Mouse (Mus musculus): ENCODE results near the gene Gm11444. TPM values are rescaled to one million over a fixed set of nuclear protein-coding genes. Genes with fewer than 3 reads are reported as not detected.

Gm11444 gene
- polyA plus RNA-seq, 1 experiment from 2014 or later, result not detected

GRCm38 (mm10) chr11:85814678-85815077, 35.5 kb downstream of the Gm11444 start:
- Histone ChIP-seq H3K4me1 (ENCODE audit: control insufficient read depth, insufficient read depth, low read length) (peaks cover 18% of the 10 kb centered on the region), H3K4me3 (ENCODE audit: low read length) (no peak overlapping the region), H3K9ac (ENCODE audit: low read depth, low read length) (no peak overlapping the region), H3K9me3 (ENCODE audit: control insufficient read depth, low read length) (no peaks in the 10 kb centered on the region), H3K27me3 (ENCODE audit: control insufficient read depth, insufficient read depth, low read length) (peaks cover 2% of the 10 kb centered on the region; the same call in 1 of the 2 replicates), H3K36me3 (ENCODE audit: control insufficient read depth, insufficient read depth, low read length) (no peaks in the 10 kb centered on the region), H3K27ac (ENCODE audit: low read depth, low read length) (no peak overlapping the region), H3K4me2 (replicated peaks; ENCODE audit: low read depth, low read length) (no peak overlapping the region)
- ATAC-seq (ENCODE audit: low FRiP score, low TSS enrichment), result no peak
- 46% methylated on average over 4 of the region's 4 CpGs for WGBS

DNA sequence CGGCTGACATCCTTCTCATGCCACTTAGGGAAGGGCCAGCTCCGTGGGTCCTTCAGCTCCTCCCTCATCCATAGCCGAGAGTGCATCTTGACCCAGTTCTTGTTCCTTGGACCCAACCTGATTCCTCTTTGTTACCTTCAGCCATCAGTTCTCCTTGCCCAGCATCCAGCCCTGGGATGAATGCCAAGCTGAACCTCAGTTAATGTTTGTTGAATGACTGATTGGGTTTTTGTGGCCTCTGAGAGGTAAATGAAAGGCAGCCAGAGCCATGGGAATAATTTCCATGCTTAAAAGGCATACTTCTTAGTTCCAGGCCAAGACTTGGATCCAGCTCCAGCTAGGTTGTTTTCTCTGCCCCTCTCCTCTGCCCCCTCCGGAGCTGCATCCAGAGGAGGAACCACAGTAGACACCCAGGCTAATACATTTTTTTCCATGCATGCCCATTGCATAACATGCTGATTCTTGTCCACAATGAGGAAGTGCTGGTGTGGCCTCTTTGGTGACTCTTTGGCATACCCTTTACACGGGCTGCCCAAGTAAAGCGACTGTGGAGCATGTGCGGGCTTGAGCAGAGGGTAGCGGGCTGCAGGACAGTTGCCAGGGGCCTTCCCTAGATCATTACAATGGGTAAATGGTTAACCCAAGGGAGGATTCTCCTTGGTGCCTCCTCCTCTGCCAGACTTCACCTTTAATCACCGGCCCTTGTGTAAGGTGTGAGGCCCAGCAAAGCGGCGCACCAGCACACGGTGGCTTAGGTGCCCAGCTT, 37.7 kb downstream of the Gm11444 start:
- H3K36me3 ChIP-seq (ENCODE audit: control insufficient read depth, insufficient read depth, low read length), result no peaks in the 10 kb centered on the region
- no peak overlapping the region for H3K27ac ChIP-seq (ENCODE audit: low read depth, low read length)
- WGBS, result 82% methylated on average over 12 of the region's 12 CpGs
- ATAC-seq (ENCODE audit: low FRiP score, low TSS enrichment), result 0 out of 2 replicates have a peak, but pooled peaks have one; percentile 11
- peaks cover 21% of the 10 kb centered on the region for H3K4me1 ChIP-seq (ENCODE audit: control insufficient read depth, insufficient read depth, low read length)
- H3K4me2 ChIP-seq (replicated peaks; ENCODE audit: low read depth, low read length), result no peak overlapping the region
- no peak overlapping the region for H3K9ac ChIP-seq (ENCODE audit: low read depth, low read length)
- H3K4me3 ChIP-seq (ENCODE audit: low read length), result no peak overlapping the region
- H3K27me3 ChIP-seq (ENCODE audit: control insufficient read depth, insufficient read depth, low read length), result peaks cover 2% of the 10 kb centered on the region; the same call in 1 of the 2 replicates
- H3K9me3 ChIP-seq (ENCODE audit: control insufficient read depth, low read length), result no peaks in the 10 kb centered on the region

DNA sequence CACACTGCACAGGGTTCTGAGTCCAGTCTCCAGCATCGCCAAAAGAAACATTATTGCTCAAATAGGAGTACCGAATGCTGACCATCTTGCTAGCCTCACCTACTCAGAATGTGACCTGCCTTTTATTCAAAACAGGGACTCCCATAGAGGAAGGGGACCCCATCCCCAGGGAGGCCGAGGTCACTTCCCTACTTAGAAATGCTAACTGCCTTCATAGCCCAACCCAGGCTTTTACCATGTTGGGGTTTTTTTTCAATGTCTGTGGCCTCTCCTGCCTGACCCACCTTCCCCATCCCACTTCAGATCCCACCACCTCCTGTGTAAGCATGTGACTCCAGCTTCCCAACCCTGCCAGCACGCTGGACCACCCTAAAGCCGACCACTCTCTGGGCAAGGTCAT, 38.5 kb downstream of the Gm11444 start:
- Histone ChIP-seq H3K27me3 (ENCODE audit: control insufficient read depth, insufficient read depth, low read length) (peaks cover 2% of the 10 kb centered on the region; the same call in 1 of the 2 replicates), H3K4me1 (ENCODE audit: control insufficient read depth, insufficient read depth, low read length) (peaks cover 21% of the 10 kb centered on the region), H3K4me2 (replicated peaks; ENCODE audit: low read depth, low read length) (no peak overlapping the region), H3K9ac (ENCODE audit: low read depth, low read length) (no peak overlapping the region), H3K4me3 (ENCODE audit: low read length) (no peak overlapping the region), H3K27ac (ENCODE audit: low read depth, low read length) (no peak overlapping the region), H3K9me3 (ENCODE audit: control insufficient read depth, low read length) (no peaks in the 10 kb centered on the region), H3K36me3 (ENCODE audit: control insufficient read depth, insufficient read depth, low read length) (no peaks in the 10 kb centered on the region)
- WGBS, result 94% methylated on average over 5 of the region's 5 CpGs
- no peak for ATAC-seq (ENCODE audit: low FRiP score, low TSS enrichment)

DNA sequence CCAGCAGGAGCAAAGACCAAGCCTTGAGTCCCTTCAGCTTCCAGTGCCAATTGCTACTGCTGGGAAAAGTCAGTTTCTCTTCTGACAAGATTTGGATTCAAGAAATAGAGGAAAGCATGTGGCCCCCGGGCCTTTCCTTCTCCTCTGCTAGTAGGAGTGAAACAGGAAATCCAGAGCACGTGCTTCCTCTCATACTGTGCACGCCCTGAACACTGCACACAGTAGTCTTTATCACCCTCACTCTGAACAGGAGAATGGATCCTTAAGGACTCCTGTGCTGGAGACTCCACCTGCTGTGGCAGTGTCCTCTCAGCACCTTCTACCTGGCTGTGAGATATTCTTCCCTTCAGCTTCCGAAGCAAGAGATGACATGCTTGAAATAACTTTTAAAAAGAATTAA, 38.9 kb downstream of the Gm11444 start:
- Histone ChIP-seq H3K27ac (ENCODE audit: low read depth, low read length) (no peak overlapping the region), H3K4me1 (ENCODE audit: control insufficient read depth, insufficient read depth, low read length) (peaks cover 21% of the 10 kb centered on the region), H3K36me3 (ENCODE audit: control insufficient read depth, insufficient read depth, low read length) (no peaks in the 10 kb centered on the region), H3K9ac (ENCODE audit: low read depth, low read length) (no peak overlapping the region), H3K27me3 (ENCODE audit: control insufficient read depth, insufficient read depth, low read length) (peaks cover 2% of the 10 kb centered on the region; the same call in 1 of the 2 replicates), H3K4me3 (ENCODE audit: low read length) (no peak overlapping the region), H3K4me2 (replicated peaks; ENCODE audit: low read depth, low read length) (no peak overlapping the region), H3K9me3 (ENCODE audit: control insufficient read depth, low read length) (no peaks in the 10 kb centered on the region)
- no peak for ATAC-seq (ENCODE audit: low FRiP score, low TSS enrichment)
- WGBS, result 71% methylated on average over 4 of the region's 4 CpGs

DNA sequence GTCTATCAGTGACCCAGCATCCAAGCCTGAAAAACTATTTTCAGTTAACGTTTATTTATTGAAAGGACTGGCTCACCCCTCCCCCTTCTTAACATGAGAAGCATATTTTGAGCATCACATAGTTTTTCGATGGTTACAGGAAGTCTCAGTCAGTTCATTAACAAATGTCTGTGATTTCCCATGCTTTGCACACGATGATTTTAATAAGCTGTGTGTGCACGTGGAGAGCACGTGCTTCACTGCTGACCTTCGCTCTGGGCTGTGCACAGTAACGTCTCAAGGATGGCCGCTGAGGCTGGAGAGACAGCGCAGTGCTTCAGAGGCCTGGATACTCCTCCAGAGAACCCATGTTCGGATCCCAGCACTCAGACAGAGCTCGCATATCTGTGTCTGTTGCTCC, 42.8 kb downstream of the Gm11444 start:
- WGBS, result 68% methylated on average over 11 of the region's 11 CpGs
- H3K4me2 ChIP-seq (replicated peaks; ENCODE audit: low read depth, low read length), result no peak overlapping the region
- ATAC-seq (ENCODE audit: low FRiP score, low TSS enrichment), result no peak
- H3K9ac ChIP-seq (ENCODE audit: low read depth, low read length), result no peak overlapping the region
- no peak overlapping the region for H3K27ac ChIP-seq (ENCODE audit: low read depth, low read length)
- H3K4me1 ChIP-seq (ENCODE audit: control insufficient read depth, insufficient read depth, low read length), result 0 out of 2 replicates have a peak, but pooled peaks cover 3% of the 10 kb centered on the region
- no peak overlapping the region for H3K4me3 ChIP-seq (ENCODE audit: low read length)
- no peaks in the 10 kb centered on the region for H3K27me3 ChIP-seq (ENCODE audit: control insufficient read depth, insufficient read depth, low read length)
- no peaks in the 10 kb centered on the region for H3K36me3 ChIP-seq (ENCODE audit: control insufficient read depth, insufficient read depth, low read length)
- H3K9me3 ChIP-seq (ENCODE audit: control insufficient read depth, low read length), result no peaks in the 10 kb centered on the region

DNA sequence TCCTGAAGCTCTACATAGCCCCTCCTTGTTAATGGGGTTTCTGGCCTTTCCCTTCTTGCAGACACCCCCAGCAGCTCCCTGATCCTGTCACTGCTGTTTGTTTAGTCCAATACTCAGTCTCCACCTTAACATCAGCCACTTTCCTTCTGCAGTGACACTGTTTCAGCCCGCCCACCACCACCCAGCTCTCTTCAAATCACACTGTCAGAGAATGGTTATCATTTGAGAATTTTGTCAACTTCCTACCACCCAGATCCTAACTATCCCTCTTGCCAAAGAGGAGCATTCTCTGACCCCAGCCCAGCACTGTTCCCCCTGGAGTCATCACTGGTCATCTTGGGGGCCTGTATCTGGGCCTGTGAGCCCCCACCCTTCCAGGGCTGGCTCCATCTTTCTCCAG, 44.4 kb downstream of the Gm11444 start:
- H3K9ac ChIP-seq (ENCODE audit: low read depth, low read length), result no peak overlapping the region
- H3K4me1 ChIP-seq (ENCODE audit: control insufficient read depth, insufficient read depth, low read length), result peaks cover 12% of the 10 kb centered on the region; the same call in 1 of the 2 replicates
- no peak overlapping the region for H3K27ac ChIP-seq (ENCODE audit: low read depth, low read length)
- H3K4me2 ChIP-seq (replicated peaks; ENCODE audit: low read depth, low read length), result no peak overlapping the region
- ATAC-seq (ENCODE audit: low FRiP score, low TSS enrichment), result no peak
- no peaks in the 10 kb centered on the region for H3K27me3 ChIP-seq (ENCODE audit: control insufficient read depth, insufficient read depth, low read length)
- H3K36me3 ChIP-seq (ENCODE audit: control insufficient read depth, insufficient read depth, low read length), result no peaks in the 10 kb centered on the region
- WGBS, result 79% methylated on average over 1 of the region's 1 CpGs
- H3K9me3 ChIP-seq (ENCODE audit: control insufficient read depth, low read length), result no peaks in the 10 kb centered on the region
- H3K4me3 ChIP-seq (ENCODE audit: low read length), result no peak overlapping the region

DNA sequence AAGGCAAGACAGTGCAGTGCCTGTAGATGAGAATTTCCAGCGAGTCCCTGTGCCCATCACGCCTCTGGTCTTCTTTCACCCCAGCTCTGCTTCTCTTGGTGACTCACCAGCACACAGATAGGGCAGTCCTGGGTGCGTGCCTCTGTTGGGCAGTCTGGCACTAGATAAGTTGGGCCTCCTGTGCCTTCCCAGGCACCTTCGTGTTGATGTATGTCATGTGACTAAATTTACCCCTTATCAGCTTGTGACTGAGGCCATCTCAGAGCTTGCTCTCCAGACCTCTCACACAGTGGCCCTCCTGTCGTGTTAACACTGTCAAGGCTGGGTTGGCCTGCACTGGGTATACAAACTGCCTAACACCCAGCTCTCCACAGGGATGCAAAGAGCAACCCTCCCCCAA, 46.1 kb downstream of the Gm11444 start:
- Histone ChIP-seq H3K27ac (ENCODE audit: low read depth, low read length) (no peak overlapping the region), H3K9ac (ENCODE audit: low read depth, low read length) (no peak overlapping the region), H3K9me3 (ENCODE audit: control insufficient read depth, low read length) (no peaks in the 10 kb centered on the region), H3K27me3 (ENCODE audit: control insufficient read depth, insufficient read depth, low read length) (no peaks in the 10 kb centered on the region), H3K4me1 (ENCODE audit: control insufficient read depth, insufficient read depth, low read length) (peaks cover 18% of the 10 kb centered on the region), H3K4me2 (replicated peaks; ENCODE audit: low read depth, low read length) (no peak overlapping the region), H3K4me3 (ENCODE audit: low read length) (no peak overlapping the region), H3K36me3 (ENCODE audit: control insufficient read depth, insufficient read depth, low read length) (no peaks in the 10 kb centered on the region)
- WGBS, result 76% methylated on average over 5 of the region's 5 CpGs
- ATAC-seq (ENCODE audit: low FRiP score, low TSS enrichment), result no peak

DNA sequence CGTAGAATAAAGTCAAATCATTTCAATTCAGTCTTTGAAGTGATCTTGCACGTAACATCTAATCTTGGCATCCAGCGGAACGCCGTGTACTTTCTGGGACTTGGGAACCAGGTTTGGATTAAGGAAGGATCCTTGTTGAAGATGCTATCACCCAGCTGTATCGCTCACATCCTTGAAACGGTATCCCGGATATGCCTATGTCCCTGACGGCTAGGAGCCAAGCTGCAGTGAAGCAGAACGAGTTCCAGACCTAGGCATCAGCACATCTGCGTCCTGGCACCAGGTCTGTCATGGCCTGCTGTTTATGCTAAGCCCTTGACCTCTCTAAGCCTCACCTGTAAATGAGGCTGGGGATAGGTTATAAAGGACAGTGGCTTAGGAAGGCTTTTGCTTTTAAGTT, 49.8 kb downstream of the Gm11444 start:
- Histone ChIP-seq H3K4me1 (ENCODE audit: control insufficient read depth, insufficient read depth, low read length) (peaks cover 16% of the 10 kb centered on the region), H3K4me2 (replicated peaks; ENCODE audit: low read depth, low read length) (no peak overlapping the region), H3K36me3 (ENCODE audit: control insufficient read depth, insufficient read depth, low read length) (no peaks in the 10 kb centered on the region), H3K4me3 (ENCODE audit: low read length) (no peak overlapping the region), H3K27me3 (ENCODE audit: control insufficient read depth, insufficient read depth, low read length) (no peaks in the 10 kb centered on the region), H3K9ac (ENCODE audit: low read depth, low read length) (no peak overlapping the region), H3K27ac (ENCODE audit: low read depth, low read length) (no peak overlapping the region), H3K9me3 (ENCODE audit: control insufficient read depth, low read length) (no peaks in the 10 kb centered on the region)
- WGBS, result 50% methylated on average over 11 of the region's 11 CpGs
- ATAC-seq (ENCODE audit: low FRiP score, low TSS enrichment), result no peak

GRCm38 (mm10) chr11:85799856-85800255, 50.3 kb downstream of the Gm11444 start:
- Histone ChIP-seq H3K27me3 (ENCODE audit: control insufficient read depth, insufficient read depth, low read length) (no peaks in the 10 kb centered on the region), H3K9ac (ENCODE audit: low read depth, low read length) (no peak overlapping the region), H3K27ac (ENCODE audit: low read depth, low read length) (no peak overlapping the region), H3K4me3 (ENCODE audit: low read length) (no peak overlapping the region), H3K36me3 (ENCODE audit: control insufficient read depth, insufficient read depth, low read length) (no peaks in the 10 kb centered on the region), H3K4me1 (ENCODE audit: control insufficient read depth, insufficient read depth, low read length) (peaks cover 16% of the 10 kb centered on the region), H3K4me2 (replicated peaks; ENCODE audit: low read depth, low read length) (no peak overlapping the region), H3K9me3 (ENCODE audit: control insufficient read depth, low read length) (no peaks in the 10 kb centered on the region)
- 22% methylated on average over 19 of the region's 19 CpGs for WGBS
- no peak for ATAC-seq (ENCODE audit: low FRiP score, low TSS enrichment)

Measured in kidney, embryonic 14.5 days (tissue).